Mouse (Mus musculus) lung, adult 10 weeks (tissue): ENCODE data around the gene Pank1. TPM values are rescaled to one million over a fixed set of nuclear protein-coding genes. Genes with fewer than 3 reads are reported as not detected.

ENCODE experiments used
- polyA plus RNA-seq: library from polyadenylated mRNA; stranded (reverse); fragments of 350-450 nt; fragmentation: Illumina TruSeq; extraction: RNeasy Lipid Tissue Mini Kit (QIAGEN cat#74804); gene quantifications from one replicate; pipeline ENCODE4 v1.2.3, GENCODE M21; 2014; ENCODE audit warnings: low read depth, low replicate concordance; ENCODE audit not compliant: insufficient read depth

Pank1 gene
- polyA plus RNA-seq, result 5.1 TPM

DNA sequence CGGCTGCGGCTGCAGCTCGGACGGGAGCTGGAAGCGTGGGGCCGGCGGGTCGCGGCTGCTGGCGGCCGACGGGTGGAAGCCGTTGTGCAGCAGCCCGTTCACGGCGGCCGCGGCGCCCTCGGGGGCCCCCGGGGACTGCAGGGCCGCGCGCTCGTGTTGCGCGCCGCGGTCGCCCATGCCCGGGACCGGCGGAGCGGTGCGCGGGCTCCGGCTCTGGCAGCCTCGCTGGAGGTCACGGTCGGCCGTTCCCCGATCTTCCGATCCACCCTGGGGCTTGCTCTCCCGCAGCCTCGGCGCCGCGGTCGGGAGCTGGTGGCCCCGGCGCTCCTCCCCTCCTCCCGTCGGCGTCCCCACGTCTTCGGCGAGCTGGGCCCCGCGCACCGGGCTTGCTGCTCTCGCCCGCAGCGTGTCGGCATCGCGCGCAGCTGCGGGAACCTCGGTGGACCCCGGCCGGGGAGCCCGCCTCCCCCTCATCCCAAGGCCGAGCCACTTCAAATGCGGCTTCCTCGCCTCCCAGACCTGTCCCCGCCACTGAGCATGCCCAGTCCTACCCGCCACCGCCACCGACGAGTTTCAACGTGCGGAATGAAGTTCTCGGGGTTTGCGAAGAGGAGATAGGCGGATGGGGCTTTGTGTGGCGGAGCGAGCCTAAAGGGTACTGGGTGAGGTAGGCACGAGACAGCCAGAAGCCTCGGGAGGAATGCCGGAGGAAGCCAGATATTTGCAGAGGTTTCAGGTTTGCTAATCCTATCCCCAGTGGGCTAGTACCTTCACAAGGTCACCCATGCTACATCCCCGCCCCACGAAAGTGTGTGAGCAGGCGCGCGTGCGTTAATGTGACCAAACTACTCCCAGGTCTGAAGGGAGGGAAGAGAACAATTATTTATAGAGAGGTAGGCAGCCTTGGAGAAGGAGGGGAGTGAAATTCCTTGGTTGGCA is at the start of gene Pank1:
Gene Pank1, minus strand, starts transcription at position 853 of the 939 bp plus-strand sequence.

DNA sequence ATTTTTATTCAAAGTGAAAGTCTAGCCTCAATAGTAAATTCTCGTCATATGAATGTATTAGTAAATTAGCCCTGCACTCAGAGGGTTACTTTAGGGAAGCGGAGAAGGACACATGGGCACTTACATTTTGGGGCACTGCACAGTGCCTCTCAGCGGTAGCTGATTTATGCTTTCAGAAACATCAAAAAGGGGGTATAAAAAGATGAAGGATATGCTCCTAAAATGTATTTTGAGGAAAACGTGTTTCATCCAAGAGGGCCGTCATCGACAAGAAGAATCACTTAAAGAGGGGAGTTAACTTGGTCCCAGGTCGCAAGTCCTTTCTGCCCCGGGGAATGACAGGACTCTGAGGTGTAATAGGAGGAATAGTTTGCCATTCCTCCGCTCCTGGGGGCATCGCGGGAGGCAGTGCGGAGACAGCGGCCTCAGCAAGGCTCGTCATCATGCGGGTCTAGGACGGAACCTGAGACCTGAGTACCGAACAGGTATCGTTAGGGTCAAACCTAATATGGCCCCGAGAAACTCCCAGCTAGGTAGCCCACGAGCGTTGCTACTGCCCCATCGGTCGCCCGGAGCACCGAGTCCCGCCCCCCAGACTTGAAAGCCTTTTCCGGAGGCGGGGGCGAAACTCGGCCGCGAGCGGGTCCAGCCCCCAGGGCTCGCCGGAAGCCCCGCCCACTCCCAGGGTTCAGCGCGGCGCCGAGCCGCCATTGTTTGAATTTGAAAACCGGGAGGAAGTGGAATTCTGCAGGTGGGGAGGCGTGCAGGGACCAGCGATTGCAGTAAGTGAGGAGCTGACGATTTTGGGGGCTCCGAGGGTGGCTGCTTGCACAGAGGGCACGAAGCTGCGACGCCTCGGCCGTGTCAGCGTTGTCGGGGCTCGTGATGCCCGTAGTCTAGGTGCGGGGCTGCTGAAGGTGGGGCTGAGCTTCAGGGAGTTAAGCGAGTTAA is 42.7 kb upstream of the Pank1 start, which contains the start of gene Kif20b:
Gene Kif20b, plus strand, starts transcription at position 710 of the 951 bp plus-strand sequence.

Other genes starting within 250 kb of the Pank1 start
- gene Ifit1bl2, start 238.7 kb downstream of the Pank1 start, polyA plus RNA-seq, result 0.89 TPM
- 9.5 TPM for gene Ifit1, start 238.6 kb downstream of the Pank1 start, polyA plus RNA-seq
- gene Slc16a12, start 132.2 kb downstream of the Pank1 start, polyA plus RNA-seq, result 2.7 TPM
- gene Kif20b, start 42.9 kb upstream of the Pank1 start, polyA plus RNA-seq, result 1.5 TPM